Mouse (Mus musculus) frontal cortex, postnatal 25 days (tissue): ENCODE data around the gene Olfr972.
"Not testable (repeated sequence)": the region's sequence is repeated elsewhere in the genome, so short reads cannot be mapped to it uniquely, and the experiment has no call there.

Source experiments
- DNase-seq, 2 experiments: peaks; one replicate each; pipeline ENCODE4 v3.0.0; 2022; ENCODE audit warnings: low spot score in 2 of 2

Gene Olfr972

DNA sequence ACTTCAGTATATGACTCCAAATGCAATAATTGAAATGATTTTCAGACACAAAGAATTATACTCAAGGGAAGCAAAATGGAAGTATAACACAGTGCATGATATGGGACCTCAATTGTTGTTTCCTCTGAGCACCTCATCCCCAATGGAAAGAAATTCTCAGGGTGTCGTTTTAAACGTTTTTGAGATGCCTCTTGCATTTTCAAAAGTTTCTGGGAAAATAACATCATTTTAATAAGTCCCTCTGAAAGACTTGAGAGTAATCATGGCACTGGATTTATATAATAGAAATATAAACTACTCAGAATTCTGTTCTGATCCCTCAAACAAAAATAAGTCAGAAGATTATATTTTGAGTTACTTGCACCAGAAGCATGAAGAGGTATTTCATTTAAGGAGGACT lies at the start of gene Olfr972:
Gene Olfr972, plus strand, starts transcription at position 301 of the 400 bp plus-strand sequence.
- no peak for DNase-seq

DNA sequence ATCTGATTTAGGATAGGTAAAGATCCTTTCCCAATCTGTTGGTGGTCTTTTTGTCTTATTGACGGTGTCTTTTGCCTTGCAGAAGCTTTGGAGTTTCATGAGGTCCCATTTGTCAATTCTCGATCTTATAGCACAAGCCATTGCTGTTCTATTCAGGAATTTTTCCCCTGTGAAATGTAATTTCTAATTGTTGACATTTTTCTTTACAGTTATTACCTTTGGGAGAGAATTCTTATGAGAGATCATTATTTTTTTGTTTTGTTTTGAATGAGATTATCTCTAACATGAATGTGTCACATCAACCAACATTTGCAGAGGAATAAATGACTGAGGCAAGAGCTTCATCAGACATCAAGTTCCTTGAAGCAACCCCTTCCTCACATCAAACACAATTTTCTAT lies 29.6 kb upstream of the Olfr972 start, which contains the start of gene Olfr971:
Gene Olfr971, plus strand, starts transcription at position 301 of the 400 bp plus-strand sequence.
- not testable (repeated sequence) for DNase-seq

DNA sequence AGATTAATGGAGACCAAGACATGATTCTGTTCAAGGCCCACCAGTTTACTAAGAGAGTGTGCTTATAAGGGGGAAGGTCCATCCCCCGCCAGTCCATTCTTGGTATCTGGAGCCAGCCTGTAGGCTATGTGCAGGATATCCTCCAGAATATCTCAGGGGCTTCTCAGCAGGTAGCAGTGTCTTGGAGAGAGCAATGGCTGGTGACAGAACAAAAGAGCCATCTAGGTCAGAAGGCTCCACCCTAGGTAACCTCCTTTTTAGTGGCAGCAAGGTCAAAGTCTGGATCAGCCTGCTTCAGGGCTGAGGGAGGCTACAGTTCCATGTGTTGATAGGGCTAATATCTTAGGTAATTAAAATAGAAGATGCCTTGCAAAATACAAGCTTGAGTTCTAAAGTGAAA lies 5.8 kb downstream of the Olfr972 start:
- DNase-seq = not testable (repeated sequence)

DNA sequence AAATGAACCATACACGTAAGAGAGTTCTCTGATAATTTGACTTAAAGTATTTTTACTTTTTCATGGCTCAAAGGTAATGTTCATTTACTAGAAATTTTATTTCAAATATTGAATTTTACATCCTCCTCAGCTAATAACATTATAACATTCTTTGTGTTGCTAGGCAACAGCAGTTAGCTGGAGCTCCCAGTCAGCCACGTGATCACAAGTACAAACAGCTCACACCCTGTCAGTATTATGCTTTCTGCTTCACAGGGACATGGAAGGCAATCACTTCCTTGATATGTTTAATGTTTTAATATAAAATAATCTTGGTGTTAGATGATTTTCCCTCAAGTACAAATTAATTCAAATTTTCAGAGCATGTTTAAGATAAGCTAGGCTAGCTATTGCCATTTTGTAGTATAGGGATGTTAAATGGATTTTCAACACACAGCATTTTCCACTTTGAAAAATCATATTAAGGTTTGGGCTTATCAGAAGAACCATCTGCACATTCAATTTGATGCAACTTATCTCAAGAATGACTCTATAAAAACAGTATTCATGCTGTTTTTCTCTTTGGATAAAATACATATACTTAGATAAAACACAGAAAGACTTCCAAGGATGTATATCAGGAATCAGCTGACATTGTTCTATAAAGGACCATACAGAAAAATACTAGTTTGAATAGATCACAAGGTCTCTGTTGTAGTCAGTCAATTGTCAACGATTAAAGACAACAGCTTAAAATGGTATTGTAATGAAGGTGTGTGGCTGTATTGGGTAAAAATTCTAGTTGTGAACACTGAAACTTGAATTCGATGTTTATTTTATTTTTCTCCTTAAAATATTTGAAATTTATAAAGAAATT lies 11.5 kb downstream of the Olfr972 start:
- not testable (repeated sequence) for DNase-seq

DNA sequence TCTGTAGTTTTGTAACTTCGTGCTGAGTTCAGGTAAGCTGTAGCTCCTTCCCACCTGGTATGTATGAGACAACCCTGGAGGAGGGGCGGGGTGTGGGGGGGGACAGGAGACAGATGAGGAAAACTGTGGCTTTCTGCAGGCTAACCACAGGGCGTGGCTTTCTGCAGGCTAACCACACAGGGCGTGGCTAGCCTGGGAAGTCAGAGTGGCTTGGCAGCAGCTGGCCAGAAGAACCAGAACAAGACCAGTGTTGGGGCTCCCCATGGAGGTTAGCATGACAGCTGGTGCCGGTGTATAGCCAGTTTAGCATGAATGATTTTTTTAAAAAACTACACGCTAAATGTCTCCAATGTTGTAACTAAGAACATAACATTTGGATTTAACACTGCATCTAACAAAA lies 38.9 kb downstream of the Olfr972 start:
- no peak for DNase-seq

DNA sequence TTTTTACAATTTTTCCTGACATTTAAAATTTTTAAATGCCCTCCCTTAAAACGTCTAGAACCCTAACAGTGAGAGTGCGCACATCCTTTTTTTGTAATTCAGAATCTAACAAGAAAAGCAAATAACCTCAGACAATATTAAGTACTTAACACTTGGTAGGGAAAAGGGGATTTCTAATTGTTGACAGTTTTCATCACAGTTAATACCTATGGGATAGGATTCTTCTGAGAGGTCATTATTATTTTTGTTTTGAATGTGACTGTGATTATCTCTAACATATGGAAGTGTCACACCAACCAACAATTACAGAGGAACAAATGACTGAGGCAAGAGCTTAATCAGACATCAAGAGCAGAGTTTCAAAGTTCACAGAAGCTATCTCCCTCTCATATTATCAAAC lies 40.8 kb downstream of the Olfr972 start, which contains the start of gene Olfr229:
Gene Olfr229, plus strand, starts transcription at position 301 of the 400 bp plus-strand sequence.
- no peak for DNase-seq

DNA sequence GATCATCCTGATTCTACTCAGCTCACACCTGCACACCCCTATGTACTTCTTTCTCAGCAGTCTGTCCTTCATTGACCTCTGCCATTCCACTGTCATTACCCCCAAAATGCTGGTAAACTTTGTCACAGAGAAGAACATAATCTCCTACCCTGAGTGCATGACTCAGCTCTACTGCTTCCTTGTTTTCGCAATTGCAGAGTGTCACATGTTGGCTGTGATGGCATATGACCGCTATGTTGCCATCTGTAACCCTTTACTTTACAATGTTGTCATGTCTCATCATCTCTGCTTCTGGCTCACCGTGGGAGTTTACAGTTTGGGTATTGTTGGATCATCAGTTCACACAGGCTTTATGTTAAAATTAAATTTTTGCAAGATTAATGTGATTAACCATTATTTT lies 43.7 kb downstream of the Olfr972 start:
- no peak for DNase-seq
